Mouse (Mus musculus) heart, adult 2 months (tissue): ENCODE measurements around the gene Kcnb1.

Experiments used
- CTCF ChIP-seq: fragments of 200-600 bp; IDR thresholded peaks from 2 replicates; pipeline ENCODE4 v1.8.1; 2022; ENCODE audit warnings: antibody characterized with exemption, mild to moderate bottlenecking, moderate library complexity
- EP300 ChIP-seq: fragments of 200-500 bp; IDR thresholded peaks from 2 replicates; pipeline ENCODE4 v1.6.1; 2011; ENCODE audit warnings: low read depth, low read length, control low read depth; ENCODE audit not compliant: insufficient read depth
- POLR2A ChIP-seq: fragments of 200-500 bp; IDR thresholded peaks from 2 replicates; pipeline ENCODE4 v1.6.1; 2011; ENCODE audit warnings: mild to moderate bottlenecking, low read depth, low read length, control low read depth; ENCODE audit not compliant: insufficient read depth

DNA sequence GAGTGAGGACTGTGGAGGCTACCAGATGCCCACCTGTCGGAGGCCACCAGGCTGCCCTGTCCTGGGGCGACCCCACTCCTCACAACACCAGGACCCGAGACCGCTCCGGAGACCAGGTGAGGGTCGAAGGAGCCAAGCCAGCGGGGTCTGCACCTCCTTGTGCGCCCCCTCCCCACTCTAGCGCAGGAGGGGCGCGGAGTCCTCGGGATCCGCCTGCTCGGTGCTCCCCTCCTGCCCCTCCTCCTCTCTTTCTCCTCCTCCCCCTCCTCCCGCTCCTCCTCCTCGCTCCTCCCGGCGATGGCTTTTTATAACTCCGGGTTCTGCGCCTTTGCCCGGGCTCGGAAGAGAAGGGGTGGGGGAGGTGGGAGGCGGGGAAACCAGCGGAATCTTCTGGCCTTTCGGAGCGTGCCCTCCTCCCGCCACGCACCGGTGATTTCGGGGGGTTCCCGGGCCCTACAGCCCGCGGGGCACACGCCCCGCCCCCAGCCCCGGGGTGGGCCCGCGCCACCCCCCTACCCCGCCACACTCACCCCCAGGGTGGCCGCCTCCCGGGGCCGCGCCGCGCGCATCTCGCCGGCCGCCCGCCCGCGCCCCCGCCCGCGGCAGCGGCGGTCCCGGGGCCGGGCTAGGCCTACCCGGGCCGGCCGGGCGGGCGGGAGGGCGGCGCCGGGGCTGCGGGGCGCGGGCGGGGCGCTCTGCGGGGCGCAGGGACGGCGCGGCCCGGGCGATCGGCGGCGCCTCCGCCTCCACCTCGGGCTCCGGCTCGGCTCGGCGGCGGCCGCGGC lies 472 bp downstream of the Kcnb1 start:
- TF ChIP-seq CTCF (no peak), EP300 (no peak), POLR2A (peak; percentile 20; the same call in 1 of the 2 replicates)
